Mouse (Mus musculus) layer of hippocampus, adult 9-10 months (tissue): Measurements from ENCODE around the gene Arid1b.

Source experiments
- DNase-seq: peaks from one replicate; pipeline ENCODE4 v3.0.0; 2022; ENCODE audit warnings: low spot score

The Arid1b gene

GRCm38 (mm10) chr17:5386885-5387545, 392.9 kb downstream of the Arid1b start:
- no peak for DNase-seq

- DNase-seq = no peak
Observed at GRCm38 (mm10) chr17:5388351-5388750, 394.2 kb downstream of the Arid1b start.

- no peak for DNase-seq
Observed at GRCm38 (mm10) chr17:5390682-5391081, 396.6 kb downstream of the Arid1b start.

GRCm38 (mm10) chr17:5395454-5396205, 401.5 kb downstream of the Arid1b start:
- DNase-seq = no peak

- no peak for DNase-seq
Observed at GRCm38 (mm10) chr17:5396213-5396612, 402.1 kb downstream of the Arid1b start.
